Mouse (Mus musculus) midbrain, embryonic 15.5 days (tissue): ENCODE results near the gene H2-M10.5. TPM values are rescaled to one million over a fixed set of nuclear protein-coding genes. Genes with fewer than 3 reads are reported as not detected.
A peak's percentile ranks its signal among the peaks of the same experiment; 100 is the strongest.
"Not testable (repeated sequence)": the region's sequence is repeated elsewhere in the genome, so short reads cannot be mapped to it uniquely, and the experiment has no call there.

Experiments
- ATAC-seq: fragments of 200-750 bp; cut with Nextera tagmentation; replicated peaks from 2 replicates; pipeline ENCODE4 v1.8.0; 2017; ENCODE audit warnings: moderate TSS enrichment
- H3K27ac ChIP-seq: fragments of 300-500 bp; sonication (generic); 2 replicates; pipeline ENCODE4 v1.5.1; 2015; ENCODE audit warnings: mild to moderate bottlenecking, inconsistent platforms
- H3K27me3 ChIP-seq: fragments of 300-500 bp; sonication (generic); replicated peaks from 2 replicates; pipeline ENCODE4 v1.6.1; 2015; ENCODE audit warnings: inconsistent platforms
- H3K36me3 ChIP-seq: fragments of 300-500 bp; sonication (generic); replicated peaks from 2 replicates; pipeline ENCODE4 v1.6.1; 2015; ENCODE audit warnings: inconsistent platforms
- H3K4me1 ChIP-seq: fragments of 300-500 bp; sonication (generic); 2 replicates; pipeline ENCODE4 v1.6.1; 2015; ENCODE audit warnings: inconsistent platforms
- H3K4me2 ChIP-seq: fragments of 300-500 bp; sonication (generic); 2 replicates; pipeline ENCODE4 v1.6.1; 2015; ENCODE audit warnings: inconsistent platforms, mild to moderate bottlenecking, moderate library complexity
- H3K4me3 ChIP-seq: fragments of 300-500 bp; sonication (generic); 2 replicates; pipeline ENCODE4 v1.5.1; 2015; ENCODE audit warnings: mild to moderate bottlenecking, inconsistent platforms
- H3K9ac ChIP-seq: fragments of 300-500 bp; sonication (generic); 2 replicates; pipeline ENCODE4 v1.6.1; 2015; ENCODE audit warnings: mild to moderate bottlenecking, inconsistent platforms
- H3K9me3 ChIP-seq: fragments of 300-500 bp; sonication (generic); 2 replicates; pipeline ENCODE4 v1.6.1; 2016; ENCODE audit warnings: inconsistent platforms
- WGBS: fragments of 180-500 bp; shearing (Covaris S2); methylation state at CpG from one replicate; pipeline ENCODE4 v1.1.7; 2015; ENCODE audit warnings: mixed read lengths; 5-methylcytosine and 5-hydroxymethylcytosine counted together
- polyA plus RNA-seq: library from polyadenylated mRNA; unstranded; fragments of >200 nt; fragmentation: Nextera tagmentation; extraction: Ambion mirVana; gene quantifications from 2 replicates; pipeline ENCODE4 v1.2.1, GENCODE M21; 2015

H2-M10.5 gene
- polyA plus RNA-seq, result not detected in 2 replicates

GRCm38 (mm10) chr17:36772610-36773009 lies at the start of gene H2-M10.5:
Gene H2-M10.5 (plus strand): TSS chr17:36772910.
- H3K27ac ChIP-seq, H3K27me3 ChIP-seq, H3K4me3 ChIP-seq, H3K9me3 ChIP-seq, H3K4me1 ChIP-seq, H3K36me3 ChIP-seq, H3K9ac ChIP-seq, ATAC-seq, H3K4me2 ChIP-seq: not testable (repeated sequence)
- WGBS, result 89% methylated on average over 2 of the region's 2 CpGs

- Histone ChIP-seq H3K36me3 (no peaks in the 10 kb centered on the region), H3K9me3 (no peaks in the 10 kb centered on the region), H3K4me1 (no peaks in the 10 kb centered on the region), H3K9ac (no peak overlapping the region), H3K4me2 (no peak overlapping the region), H3K27me3 (no peaks in the 10 kb centered on the region), H3K27ac (no peak overlapping the region), H3K4me3 (no peak overlapping the region)
- WGBS, result 17% methylated on average over 2 of the region's 2 CpGs
- ATAC-seq, result peak; percentile 62; the same call in 1 of the 2 replicates
These were observed 46.7 kb upstream of the H2-M10.5 start for GRCm38 (mm10) chr17:36726046-36726445.

- H3K4me2 ChIP-seq, result no peak overlapping the region
- H3K9me3 ChIP-seq, result no peaks in the 10 kb centered on the region
- H3K4me3 ChIP-seq, result no peak overlapping the region
- H3K9ac ChIP-seq, result no peak overlapping the region
- H3K27me3 ChIP-seq, result no peaks in the 10 kb centered on the region
- H3K27ac ChIP-seq, result no peak overlapping the region
- 42% methylated on average over 2 of the region's 2 CpGs for WGBS
- no peak for ATAC-seq
- no peaks in the 10 kb centered on the region for H3K4me1 ChIP-seq
- H3K36me3 ChIP-seq, result no peaks in the 10 kb centered on the region
These were observed 8.9 kb upstream of the H2-M10.5 start for GRCm38 (mm10) chr17:36763816-36764215.

- H3K4me1 ChIP-seq, H3K4me3 ChIP-seq, H3K36me3 ChIP-seq, H3K4me2 ChIP-seq, H3K9ac ChIP-seq, H3K27ac ChIP-seq, H3K27me3 ChIP-seq, H3K9me3 ChIP-seq: not testable (repeated sequence)
- peak; percentile 66 for ATAC-seq
- 35% methylated on average over 2 of the region's 2 CpGs for WGBS
These were observed 8.5 kb upstream of the H2-M10.5 start for GRCm38 (mm10) chr17:36764244-36764643.

DNA sequence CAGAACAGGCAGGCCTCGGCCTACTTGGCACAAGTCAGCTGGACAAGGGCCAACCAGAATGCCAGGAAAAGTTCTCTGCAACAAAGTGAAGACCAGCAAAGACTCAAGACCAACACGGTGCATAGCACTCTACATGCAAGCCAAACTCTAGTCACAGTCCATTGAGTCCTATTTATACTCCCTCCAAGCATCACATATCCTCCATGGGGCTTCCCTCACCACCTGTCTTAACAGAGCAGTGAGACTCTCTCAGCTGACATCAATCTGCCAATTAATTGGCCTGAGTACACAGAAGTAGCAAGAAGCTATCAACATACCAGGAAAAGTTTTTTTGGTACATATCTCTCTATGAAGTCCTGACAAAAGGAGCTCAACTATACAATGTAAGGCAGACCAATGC lies 7.3 kb upstream of the H2-M10.5 start:
- not testable (repeated sequence) for H3K36me3 ChIP-seq, H3K27ac ChIP-seq, H3K4me2 ChIP-seq, H3K9me3 ChIP-seq, H3K4me1 ChIP-seq, H3K27me3 ChIP-seq, ATAC-seq, H3K4me3 ChIP-seq, H3K9ac ChIP-seq
- WGBS, result 74% methylated on average over 2 of the region's 2 CpGs

DNA sequence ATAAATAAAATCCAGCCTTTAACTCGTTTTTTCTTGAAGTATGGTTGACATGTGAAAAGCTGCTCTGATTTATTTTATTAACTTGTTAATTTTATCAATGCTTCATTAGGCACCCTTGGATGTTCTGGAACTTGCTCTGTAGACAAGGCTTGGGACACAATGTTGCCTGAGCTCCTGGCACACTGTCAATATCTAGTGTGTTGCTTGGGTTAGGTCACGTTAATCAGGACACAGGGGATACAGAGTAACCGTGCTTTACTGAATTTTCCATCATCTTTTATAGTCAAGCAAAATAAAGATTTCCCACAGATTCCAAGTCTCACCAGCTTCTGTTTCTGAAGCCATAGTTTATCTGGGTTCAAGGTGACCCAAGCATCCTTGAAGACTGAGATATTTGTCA lies 8.8 kb downstream of the H2-M10.5 start:
- WGBS, result 72% methylated on average over 3 of the region's 3 CpGs

DNA sequence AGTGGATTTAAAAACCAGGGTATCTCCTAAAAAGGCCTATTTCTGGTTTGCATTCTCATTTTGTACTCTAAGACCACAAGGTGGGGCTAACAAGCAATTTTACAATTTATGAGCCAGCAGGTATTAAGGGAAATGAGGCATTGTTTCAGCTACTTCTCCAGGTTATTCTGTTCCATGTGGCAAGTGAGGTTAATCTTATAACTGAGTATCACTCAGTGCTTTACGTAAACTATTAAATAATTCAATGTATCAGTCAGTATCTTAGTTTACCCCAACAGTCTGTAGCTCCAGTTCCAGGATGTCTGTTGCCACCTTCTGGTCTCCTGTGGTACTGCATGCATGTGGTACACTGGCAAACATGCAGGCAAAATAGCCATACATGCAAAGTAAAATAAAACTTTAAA lies 13.8 kb downstream of the H2-M10.5 start:
- not testable (repeated sequence) for H3K36me3 ChIP-seq, H3K4me1 ChIP-seq, H3K4me2 ChIP-seq, H3K4me3 ChIP-seq, H3K9ac ChIP-seq, H3K27ac ChIP-seq, H3K27me3 ChIP-seq, H3K9me3 ChIP-seq
- 40% methylated on average over 1 of the region's 1 CpGs for WGBS
- ATAC-seq, result 0 out of 2 replicates have a peak, but pooled peaks have one; percentile 17

More for the DNA sequence above, 8.8 kb downstream of the H2-M10.5 start:
- Histone ChIP-seq H3K4me2 (no peak overlapping the region), H3K9me3 (no peaks in the 10 kb centered on the region), H3K4me1 (no peaks in the 10 kb centered on the region), H3K27ac (no peak overlapping the region), H3K9ac (no peak overlapping the region), H3K27me3 (no peaks in the 10 kb centered on the region), H3K4me3 (no peak overlapping the region), H3K36me3 (no peaks in the 10 kb centered on the region)
- no peak for ATAC-seq

DNA sequence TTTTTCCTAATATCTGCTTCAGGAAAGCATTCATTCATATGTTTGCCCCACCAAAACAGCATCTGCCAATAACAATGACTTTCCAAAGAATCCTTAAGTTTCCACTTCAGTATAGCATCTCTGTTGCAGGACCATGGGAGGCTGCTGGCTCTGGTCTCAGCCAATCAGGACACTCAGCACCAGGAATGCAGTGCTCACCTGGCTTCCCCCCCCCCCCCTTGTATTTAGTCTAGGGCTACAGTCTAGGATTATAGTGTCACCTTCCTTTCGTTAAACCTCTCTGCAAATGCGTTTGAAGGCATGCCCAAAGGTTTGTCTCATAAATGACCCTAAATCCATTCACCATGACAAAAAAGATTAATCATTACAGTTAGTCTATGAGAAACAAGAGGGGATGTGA lies 15.6 kb downstream of the H2-M10.5 start:
- WGBS, result 79% methylated on average over 2 of the region's 2 CpGs
- Histone ChIP-seq H3K4me2 (no peak overlapping the region), H3K36me3 (no peaks in the 10 kb centered on the region), H3K9me3 (no peaks in the 10 kb centered on the region), H3K4me3 (no peak overlapping the region), H3K4me1 (no peaks in the 10 kb centered on the region), H3K27ac (no peak overlapping the region), H3K27me3 (no peaks in the 10 kb centered on the region), H3K9ac (no peak overlapping the region)
- ATAC-seq, result peak; percentile 50; the same call in 1 of the 2 replicates

DNA sequence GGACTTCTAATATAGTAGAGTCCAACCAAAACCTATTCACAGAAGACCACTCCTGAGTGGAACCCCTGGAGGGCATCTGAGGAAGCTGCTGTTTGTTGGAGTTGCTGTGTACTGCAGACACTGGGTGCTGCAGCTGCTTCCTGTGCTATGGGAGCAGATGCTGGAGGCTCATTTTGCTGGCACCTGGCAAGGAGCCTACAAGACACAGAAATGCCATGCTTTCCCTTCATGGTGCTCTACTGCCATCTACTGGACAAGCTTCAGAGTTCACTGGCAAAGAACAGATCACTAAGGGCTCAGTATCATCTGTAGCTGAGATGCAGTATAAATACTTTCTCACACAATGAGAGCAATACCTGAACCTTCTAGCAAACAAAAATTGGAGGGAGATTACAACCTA lies 16.1 kb downstream of the H2-M10.5 start:
- not testable (repeated sequence) for H3K4me3 ChIP-seq, H3K9ac ChIP-seq, H3K9me3 ChIP-seq, H3K4me1 ChIP-seq, H3K27ac ChIP-seq, H3K4me2 ChIP-seq, H3K27me3 ChIP-seq, H3K36me3 ChIP-seq
- peak; percentile 85 for ATAC-seq

GRCm38 (mm10) chr17:36799493-36799892 lies 26.8 kb downstream of the H2-M10.5 start:
- Histone ChIP-seq H3K4me3 (no peak overlapping the region), H3K9me3 (no peaks in the 10 kb centered on the region), H3K4me1 (no peaks in the 10 kb centered on the region), H3K9ac (no peak overlapping the region), H3K27me3 (no peaks in the 10 kb centered on the region), H3K4me2 (no peak overlapping the region), H3K27ac (no peak overlapping the region), H3K36me3 (no peaks in the 10 kb centered on the region)
- ATAC-seq, result no peak
- WGBS, result 91% methylated on average over 10 of the region's 10 CpGs

DNA sequence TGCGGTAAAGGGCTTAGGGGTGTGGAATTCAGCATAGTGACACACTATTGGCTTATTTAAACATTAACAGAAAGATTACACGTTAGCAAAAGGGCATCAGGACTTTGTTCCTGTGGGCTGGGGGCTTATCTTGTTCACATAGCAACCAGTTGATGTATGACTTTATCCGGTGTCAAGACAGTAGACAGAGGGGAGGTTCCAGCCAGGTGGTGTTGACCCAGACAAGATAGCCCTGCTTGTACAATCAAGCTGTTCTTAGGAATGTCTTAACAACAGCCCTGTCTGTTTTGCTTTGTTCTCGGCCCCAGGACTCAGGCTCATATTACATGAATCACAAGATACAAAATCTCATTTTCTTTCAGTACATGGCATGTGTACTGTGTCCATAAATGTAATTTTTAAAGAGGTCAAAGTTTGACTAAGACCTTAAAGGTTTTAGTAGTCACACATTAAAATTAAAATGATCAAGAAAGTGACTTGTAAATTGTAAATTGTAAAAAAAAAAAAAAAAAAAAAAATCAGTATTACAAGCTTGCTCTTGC lies 27.3 kb downstream of the H2-M10.5 start:
- not testable (repeated sequence) for ATAC-seq
- whole genome bisulfite sequencing, result 78% methylated on average over 4 of the region's 4 CpGs

DNA sequence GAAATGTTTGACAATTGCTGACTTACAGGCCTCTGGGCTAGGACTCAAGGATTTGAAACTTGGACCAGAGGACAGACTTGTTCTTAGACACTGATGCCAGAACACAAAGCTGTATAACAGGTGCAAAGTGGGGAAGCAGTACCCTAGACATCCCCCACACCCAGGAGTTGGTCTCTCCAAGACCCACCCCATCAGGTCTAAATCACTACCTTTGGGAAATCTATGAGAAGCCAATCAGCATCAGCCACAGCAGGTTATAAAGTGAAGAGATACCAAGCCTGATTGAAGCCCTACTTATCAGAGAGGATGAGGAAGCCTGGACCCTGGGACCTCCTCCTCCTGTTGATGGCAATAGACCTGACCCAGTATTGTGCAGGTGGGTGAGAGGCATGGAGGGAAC lies 39.2 kb downstream of the H2-M10.5 start, which contains the start of gene H2-M10.6:
Gene H2-M10.6, plus strand, starts transcription at position 301 of the 400 bp plus-strand sequence.
- H3K36me3 ChIP-seq, result no peaks in the 10 kb centered on the region
- no peaks in the 10 kb centered on the region for H3K27me3 ChIP-seq
- no peak within 1 kb of the TSS for H3K4me2 ChIP-seq
- no peak within 1 kb of the TSS for H3K4me3 ChIP-seq
- no peak for ATAC-seq
- H3K4me1 ChIP-seq, result no peaks in the 10 kb centered on the region
- H3K27ac ChIP-seq, result no peak within 1 kb of the TSS
- no peaks in the 10 kb centered on the region for H3K9me3 ChIP-seq
- H3K9ac ChIP-seq, result no peak within 1 kb of the TSS

More for the DNA sequence above, 27.3 kb downstream of the H2-M10.5 start:
- H3K4me2 ChIP-seq, H3K9ac ChIP-seq, H3K36me3 ChIP-seq, H3K27ac ChIP-seq, H3K4me3 ChIP-seq, H3K27me3 ChIP-seq, H3K4me1 ChIP-seq, H3K9me3 ChIP-seq: not testable (repeated sequence)

GRCm38 (mm10) chr17:36824005-36824404 lies 51.3 kb downstream of the H2-M10.5 start:
- H3K27me3 ChIP-seq, result 0 out of 2 replicates have a peak, but pooled peaks cover 3% of the 10 kb centered on the region
- H3K9ac ChIP-seq, result no peak overlapping the region
- H3K36me3 ChIP-seq, result no peaks in the 10 kb centered on the region
- H3K9me3 ChIP-seq, result no peaks in the 10 kb centered on the region
- no peak for ATAC-seq
- H3K4me3 ChIP-seq, result no peak overlapping the region
- no peak overlapping the region for H3K4me2 ChIP-seq
- H3K27ac ChIP-seq, result no peak overlapping the region
- no peaks in the 10 kb centered on the region for H3K4me1 ChIP-seq
